Mouse (Mus musculus): ENCODE measurements around the gene Mff. TPM values are rescaled to one million over a fixed set of nuclear protein-coding genes. Genes with fewer than 3 reads are reported as not detected.

The Mff gene
- total RNA-seq, 2 experiments from 2014 or later: 134 to 137 TPM

Other genes with a start within 250 kb of the Mff start
- 1 to 10 TPM; 1.0 to 1.3 TPM for gene Col4a4, start 138.0 kb upstream of the Mff start, total RNA-seq (2021)
- under 1 TPM; 0.50 to 0.59 TPM for gene Col4a3, start 138.0 kb upstream of the Mff start, total RNA-seq (2021)
- gene Tm4sf20, start 43.6 kb downstream of the Mff start, total RNA-seq (2021): not detected
- gene Gm47791, start 46.4 kb downstream of the Mff start, total RNA-seq (2021): not detected
- gene Agfg1, start 114.6 kb downstream of the Mff start, total RNA-seq (2021): 10 to 100 TPM; 20.4 to 23.4 TPM
- not detected for gene A030005L19Rik, start 188.4 kb downstream of the Mff start, total RNA-seq (2021)
- gene A030014E15Rik, start 200.0 kb downstream of the Mff start, total RNA-seq (2021): not detected
- gene Gm6217, start 206.5 kb downstream of the Mff start, total RNA-seq (2021): not detected
- gene A030003K21Rik, start 218.5 kb downstream of the Mff start, total RNA-seq (2021): not detected
- gene Gm7544, start 231.1 kb downstream of the Mff start, total RNA-seq (2021): not detected
- not detected for gene Gm47955, start 235.4 kb downstream of the Mff start, total RNA-seq (2021)

Data from gastrocnemius, adult 18-20 months (tissue).